In the genomic region with DNA sequence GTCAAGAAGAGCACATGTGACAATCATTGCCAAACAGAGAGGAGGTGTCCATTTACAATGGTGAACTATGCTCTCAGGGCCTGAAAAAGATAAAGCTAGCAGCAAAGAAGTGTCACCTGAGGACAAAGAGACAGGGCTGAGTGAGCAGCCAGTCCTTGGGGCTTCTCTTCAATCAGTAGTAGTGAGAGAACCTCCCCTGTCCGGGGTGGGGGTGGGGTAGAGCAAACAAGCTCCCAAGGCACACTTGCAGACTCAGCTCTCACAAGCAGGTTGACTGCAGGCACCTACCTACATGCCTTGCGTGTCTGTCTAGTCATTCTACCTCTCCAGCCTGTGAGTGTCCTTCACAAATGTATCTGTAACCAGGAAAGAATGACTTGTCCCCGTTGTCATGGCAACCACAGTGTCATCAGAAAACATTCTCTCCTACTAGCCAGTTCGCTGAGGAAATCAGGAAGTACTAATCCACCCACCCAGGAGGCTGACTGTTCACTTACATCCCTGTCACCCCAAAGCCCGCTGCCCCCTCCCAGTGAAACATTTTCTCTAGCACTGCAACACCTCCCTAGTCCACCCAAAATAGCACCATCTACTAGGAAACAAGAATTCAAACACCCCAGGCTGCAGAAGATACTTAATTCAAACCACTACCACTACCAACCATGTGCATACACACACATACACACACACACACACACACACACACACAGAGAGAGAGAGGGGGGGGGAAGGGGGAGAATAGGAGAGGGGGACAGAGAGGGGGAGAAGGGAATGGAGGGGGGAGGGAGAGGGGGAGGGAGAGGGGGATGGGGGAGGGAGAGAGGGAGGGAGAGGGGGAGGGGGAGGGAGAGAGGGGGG, we compare ENCODE assay signal across 12 mouse cellular contexts. TPM values are rescaled to one million over a fixed set of nuclear protein-coding genes. Genes with fewer than 3 reads are reported as not detected.
DNase-seq lines count a peak whose midpoint lies in the region; ATAC-seq and TF ChIP-seq lines count a peak whose summit lies in the region.
"Not testable (repeated sequence)": the region's sequence is repeated elsewhere in the genome, so short reads cannot be mapped to it uniquely, and the experiment has no call there.
"Had no signal": no experiment of that assay in that cellular context is flagged by ENCODE, and none has a peak within 500 bp of the region (broad histone marks: within the 10 kb centered on the region; RNA-seq: fewer than 3 reads in every experiment).

Gene Gm5640 (minus strand): TSS at position 170 of the 858 bp plus-strand sequence.

- ATAC-seq in hindbrain, embryonic 16.5 days: peak; percentile 90
- peak; percentile 76 for ATAC-seq in kidney, postnatal 0 days (replicated peaks; ENCODE audit: low FRiP score, low read depth)
- ATAC-seq in limb, embryonic 14.5 days (ENCODE audit: low FRiP score, low read depth): 0 out of 2 replicates have a peak, but pooled peaks have one; percentile 44

- H3K27ac ChIP-seq in hindbrain, embryonic 16.5 days (ENCODE audit: low read depth, low read length); kidney, postnatal 0 days; limb, embryonic 14.5 days (replicated peaks; ENCODE audit: low read depth, low read length): not testable (repeated sequence)

- not testable (repeated sequence) for H3K4me2 ChIP-seq in hindbrain, embryonic 16.5 days (ENCODE audit: low read length); kidney, postnatal 0 days (ENCODE audit: low read length); limb, embryonic 14.5 days (replicated peaks; ENCODE audit: low read depth, low read length, severe bottlenecking)

- 30% methylated on average over 2 of the region's 5 CpGs for whole genome bisulfite sequencing in hindbrain, embryonic 16.5 days
- WGBS in kidney, postnatal 0 days: 64% methylated on average over 2 of the region's 5 CpGs
- 67% methylated on average over 2 of the region's 5 CpGs for WGBS in limb, embryonic 14.5 days

- H3K9me3 ChIP-seq in hindbrain, embryonic 16.5 days (ENCODE audit: control insufficient read depth, low read length); kidney, postnatal 0 days (replicated peaks; ENCODE audit: low read length); limb, embryonic 14.5 days (ENCODE audit: control insufficient read depth, low read length): not testable (repeated sequence)

- DNase-seq in CD4-positive, CD25-positive, alpha-beta regulatory T cell, adult 2 months (ENCODE audit: low read depth, low spot score): peak; percentile 0
- peak; percentile 2 for DNase-seq in brain, embryonic 18.5 days (ENCODE audit: low read depth, low spot score)
- peak; percentile 23 to 42 for DNase-seq in frontal cortex, adult 2 months (ENCODE audit: extremely low spot score in 1 of 2, low spot score in 1 of 2)
- not testable (repeated sequence) for DNase-seq in kidney, postnatal 0 days (ENCODE audit: low spot score); limb, embryonic 14.5 days (ENCODE audit: low spot score)
- peak; percentile 5 for DNase-seq in mesoderm, embryonic 11.5 days (ENCODE audit: low read depth, low spot score)
- peak; percentile 55 for DNase-seq in right cerebral cortex, adult 18-20 months

- not testable (repeated sequence) for TF ChIP-seq POLR2A in limb, embryonic 14.5 days (IDR thresholded peaks at IDR 0.05; ENCODE audit: borderline replicate concordance, extremely low read depth, insufficient read depth, insufficient read length)

- not testable (repeated sequence) for H3K9ac ChIP-seq in hindbrain, embryonic 16.5 days (ENCODE audit: low read depth, low read length); kidney, postnatal 0 days (ENCODE audit: low read depth, low read length); limb, embryonic 14.5 days (ENCODE audit: low read depth, low read length, severe bottlenecking)

- not testable (repeated sequence) for H3K4me3 ChIP-seq in hindbrain, embryonic 16.5 days (ENCODE audit: low read length); kidney, postnatal 0 days (replicated peaks; ENCODE audit: low read depth, low read length); limb, embryonic 14.5 days (replicated peaks; ENCODE audit: low read length)

- not testable (repeated sequence) for H3K36me3 ChIP-seq in hindbrain, embryonic 16.5 days (ENCODE audit: control insufficient read depth, insufficient read depth, low read length); kidney, postnatal 0 days (ENCODE audit: insufficient read depth, low read length); limb, embryonic 14.5 days (ENCODE audit: control insufficient read depth, insufficient read depth, low read length)

- not testable (repeated sequence) for TF ChIP-seq CTCF in kidney, postnatal 0 days (IDR thresholded peaks at IDR 0.05; ENCODE audit: low read depth)

- H3K27me3 ChIP-seq in hindbrain, embryonic 16.5 days (replicated peaks; ENCODE audit: control insufficient read depth, insufficient read depth, low read length); kidney, postnatal 0 days (ENCODE audit: insufficient read depth, low read length); limb, embryonic 14.5 days (ENCODE audit: control insufficient read depth, insufficient read depth, low read length): not testable (repeated sequence)

- H3K4me1 ChIP-seq in hindbrain, embryonic 16.5 days (ENCODE audit: control insufficient read depth, insufficient read depth, low read depth, low read length); kidney, postnatal 0 days (replicated peaks; ENCODE audit: insufficient read depth, low read length); limb, embryonic 14.5 days (ENCODE audit: control insufficient read depth, insufficient read depth, low read length): not testable (repeated sequence)

RNA-seq across cellular contexts. Expression of gene Gm5640, which starts in this region (rescaled TPM):
- polyA plus RNA-seq in frontal cortex, adult 2 months (2012; rRNA removed): 0.08 and 0.16 TPM in 2 replicates
- 0.27 and 0.29 TPM in 2 replicates for polyA plus RNA-seq in hindbrain, embryonic 16.5 days (2015; fragmentation: Nextera tagmentation; extraction: Ambion mirVana)
- polyA plus RNA-seq in kidney, postnatal 0 days (2015; fragmentation: Nextera tagmentation; extraction: Ambion mirVana): not detected in 2 replicates
- polyA plus RNA-seq in limb, embryonic 14.5 days (2012; rRNA removed): 0.05 TPM in 1 of 2 replicates, not detected in the other
- polyA plus RNA-seq in limb, embryonic 14.5 days (2014; fragmentation: Nextera tagmentation; extraction: Ambion mirVana): not detected in 2 replicates
- polyA plus RNA-seq: embryonic facial prominence, embryonic 10.5 days; heart, embryonic 12.5 days; liver, embryonic 15.5 days; midbrain, embryonic 10.5 days had no signal

Comparison
In these comparisons a context has a peak if more than half of its experiments do, and no peak if none do; other contexts are left out.
1. Peak in DNase-seq in frontal cortex, adult 2 months; RNA of the gene not detected or under 1 TPM.
2. Peak in ATAC-seq in hindbrain, embryonic 16.5 days; RNA of the gene not detected or under 1 TPM.
3. Peak in ATAC-seq in kidney, postnatal 0 days; RNA of the gene not detected or under 1 TPM.
4. Peak in ATAC-seq in limb, embryonic 14.5 days; RNA of the gene not detected or under 1 TPM.